Mouse (Mus musculus) lung, embryonic 15.5 days (tissue): Measurements from ENCODE around the gene S100a6. TPM values are rescaled to one million over a fixed set of nuclear protein-coding genes. Genes with fewer than 3 reads are reported as not detected.

Experiments
- ATAC-seq: fragments of 200-750 bp; cut with Nextera tagmentation; 2 replicates; pipeline ENCODE4 v1.8.0; 2017; ENCODE audit warnings: moderate number of reproducible peaks, borderline replicate concordance; ENCODE audit not compliant: low FRiP score, low TSS enrichment; ENCODE audit errors: extremely low read depth
- H3K27ac ChIP-seq: fragments of 300-500 bp; sonication (generic); 2 replicates; pipeline ENCODE4 v1.5.1; 2015; ENCODE audit warnings: moderate library complexity, mild to moderate bottlenecking, inconsistent platforms
- H3K27me3 ChIP-seq: fragments of 300-500 bp; sonication (generic); 2 replicates; pipeline ENCODE4 v1.6.1; 2015; ENCODE audit warnings: inconsistent platforms
- H3K36me3 ChIP-seq: fragments of 300-500 bp; sonication (generic); 2 replicates; pipeline ENCODE4 v1.6.1; 2015; ENCODE audit warnings: inconsistent platforms
- H3K4me1 ChIP-seq: fragments of 300-500 bp; sonication (generic); 2 replicates; pipeline ENCODE4 v1.6.1; 2015; ENCODE audit warnings: inconsistent platforms
- H3K4me2 ChIP-seq: fragments of 300-500 bp; sonication (generic); 2 replicates; pipeline ENCODE4 v1.6.1; 2015; ENCODE audit warnings: inconsistent platforms, mild to moderate bottlenecking, moderate library complexity
- H3K4me3 ChIP-seq: fragments of 300-500 bp; sonication (generic); 2 replicates; pipeline ENCODE4 v1.5.1; 2015; ENCODE audit warnings: mild to moderate bottlenecking, inconsistent platforms
- H3K9ac ChIP-seq: fragments of 300-500 bp; sonication (generic); 2 replicates; pipeline ENCODE4 v1.6.1; 2015; ENCODE audit warnings: inconsistent platforms
- H3K9me3 ChIP-seq: fragments of 300-500 bp; sonication (generic); 2 replicates; pipeline ENCODE4 v1.6.1; 2016; ENCODE audit warnings: inconsistent platforms
- WGBS: fragments of 180-500 bp; shearing (Covaris S2); methylation state at CpG from one replicate; pipeline ENCODE4 v1.1.7; 2015; 5-methylcytosine and 5-hydroxymethylcytosine counted together
- polyA plus RNA-seq: library from polyadenylated mRNA; unstranded; fragments of >200 nt; fragmentation: Nextera tagmentation; extraction: Ambion mirVana; gene quantifications from 2 replicates; pipeline ENCODE4 v1.2.1, GENCODE M21; 2015

Gene S100a6
- polyA plus RNA-seq, 1 experiment from 2014 or later = 148 TPM

DNA sequence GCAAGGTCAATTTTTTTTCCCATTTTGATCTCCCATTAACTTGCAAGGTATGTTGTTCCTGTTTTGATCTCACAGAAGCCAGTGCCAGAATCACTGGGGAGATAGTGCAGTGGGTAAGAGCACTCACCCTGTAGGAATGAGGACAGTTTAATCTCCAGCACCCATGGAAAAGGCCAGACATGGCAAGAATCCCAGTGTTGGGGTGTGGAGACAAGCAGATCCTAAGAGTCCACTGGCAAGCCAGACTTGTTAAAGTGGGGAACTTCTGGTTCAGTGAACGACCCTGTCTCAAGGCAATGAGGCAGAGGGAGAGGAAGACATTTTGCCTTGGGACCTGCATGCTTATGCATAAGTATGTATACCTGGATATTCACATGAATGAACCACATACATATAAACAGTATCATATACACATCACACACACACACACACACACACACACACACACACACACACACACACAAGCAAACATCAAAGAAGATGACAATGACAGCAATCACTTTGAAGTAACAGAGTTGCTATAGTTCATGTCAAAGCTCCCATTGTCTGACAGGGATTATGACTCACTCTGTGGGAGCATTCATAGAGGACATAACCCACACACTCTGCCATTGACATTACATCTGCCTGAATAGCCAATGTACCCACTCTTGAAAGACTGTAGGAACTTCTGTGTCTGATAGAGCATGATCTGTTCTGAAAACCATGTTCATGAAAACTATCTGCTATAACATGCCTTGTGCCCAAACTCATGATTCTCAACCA is 26.0 kb downstream of the S100a6 start:
- Histone ChIP-seq H3K27ac (no peak overlapping the region), H3K4me3 (no peak overlapping the region), H3K4me2 (no peak overlapping the region), H3K4me1 (no peaks in the 10 kb centered on the region), H3K9ac (no peak overlapping the region), H3K27me3 (no peaks in the 10 kb centered on the region), H3K36me3 (no peaks in the 10 kb centered on the region), H3K9me3 (no peaks in the 10 kb centered on the region)
- 44% methylated on average over 1 of the region's 1 CpGs for WGBS
- no peak for ATAC-seq

DNA sequence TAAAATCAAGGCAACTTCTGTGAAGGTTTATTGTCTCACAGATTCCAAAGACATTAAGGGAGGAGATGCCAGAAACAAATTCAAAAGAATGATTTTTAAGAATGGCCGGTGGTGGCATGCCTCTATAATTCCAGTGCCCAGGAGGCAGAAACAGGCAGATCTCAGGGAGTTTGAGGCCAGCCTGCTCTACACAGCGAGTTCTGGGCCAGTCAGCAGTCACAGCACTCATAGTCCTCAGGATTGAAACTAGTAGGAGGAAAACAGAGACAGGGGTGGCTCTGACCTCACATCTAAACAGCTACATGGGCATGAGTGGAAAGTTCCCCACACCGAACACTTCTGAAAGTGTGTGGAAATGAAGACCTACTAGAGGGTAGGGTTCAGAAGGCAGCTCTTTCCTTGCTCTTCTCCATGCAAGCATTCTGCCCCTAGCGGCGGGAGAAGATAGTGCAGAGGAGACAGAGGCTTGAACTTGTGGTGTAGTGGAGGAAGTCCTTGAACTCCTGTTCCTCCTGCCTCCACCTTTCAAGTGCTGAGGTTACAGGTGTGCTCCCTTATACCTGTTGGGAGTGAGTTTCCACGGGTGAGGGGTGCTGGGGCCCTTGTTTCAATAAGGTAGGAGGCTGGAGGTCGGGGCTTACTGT is 27.0 kb downstream of the S100a6 start:
- no peak for ATAC-seq
- no peak overlapping the region for H3K4me2 ChIP-seq
- H3K27me3 ChIP-seq = no peaks in the 10 kb centered on the region
- 51% methylated on average over 7 of the region's 7 CpGs for WGBS
- H3K9me3 ChIP-seq = no peaks in the 10 kb centered on the region
- H3K27ac ChIP-seq = no peak overlapping the region
- H3K4me3 ChIP-seq = no peak overlapping the region
- no peak overlapping the region for H3K9ac ChIP-seq
- H3K36me3 ChIP-seq = no peaks in the 10 kb centered on the region
- H3K4me1 ChIP-seq = no peaks in the 10 kb centered on the region

DNA sequence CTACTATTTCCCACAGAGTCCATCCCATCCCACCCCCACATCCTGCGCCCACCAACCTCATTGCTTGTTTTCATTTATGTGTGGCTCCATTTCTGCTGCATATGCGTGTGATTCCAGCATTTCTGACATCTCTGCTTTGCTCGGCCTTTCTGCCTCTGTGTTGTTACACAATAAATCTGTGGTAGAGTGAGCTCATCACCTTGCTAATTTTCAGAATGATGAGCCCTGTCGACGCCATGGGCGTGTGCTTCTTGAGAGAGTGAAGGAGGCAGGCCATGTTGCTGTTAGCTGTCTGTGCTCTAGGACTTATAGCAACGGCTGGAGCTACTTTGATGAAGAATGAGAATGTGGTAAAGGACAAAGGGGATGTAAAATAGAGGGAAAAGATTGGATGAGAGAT is 28.3 kb downstream of the S100a6 start:
- Histone ChIP-seq H3K36me3 (no peaks in the 10 kb centered on the region), H3K27me3 (no peaks in the 10 kb centered on the region), H3K4me2 (no peak overlapping the region), H3K4me3 (no peak overlapping the region), H3K9me3 (no peaks in the 10 kb centered on the region), H3K4me1 (no peaks in the 10 kb centered on the region), H3K27ac (no peak overlapping the region), H3K9ac (no peak overlapping the region)
- no peak for ATAC-seq
- 74% methylated on average over 7 of the region's 7 CpGs for WGBS

DNA sequence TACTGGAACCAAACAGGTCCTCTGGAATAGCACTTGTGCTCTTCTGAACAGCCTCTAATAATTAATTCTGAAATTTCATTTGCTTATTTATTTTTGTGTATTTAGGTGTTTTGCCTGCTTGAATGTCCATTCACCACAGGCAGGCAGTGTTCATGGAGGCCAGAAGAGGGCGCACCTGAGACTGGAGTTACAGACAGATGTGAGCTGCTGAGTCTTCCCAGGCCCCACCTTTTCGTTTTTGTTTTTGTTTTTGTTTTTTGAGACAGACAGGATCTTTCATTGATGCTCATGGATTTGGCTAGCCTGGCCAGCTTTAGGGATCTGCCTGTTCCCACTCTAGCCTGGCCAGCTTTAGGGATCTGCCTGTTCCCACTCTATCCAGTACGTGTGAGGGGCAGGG is 31.5 kb downstream of the S100a6 start:
- WGBS = 46% methylated on average over 3 of the region's 3 CpGs

DNA sequence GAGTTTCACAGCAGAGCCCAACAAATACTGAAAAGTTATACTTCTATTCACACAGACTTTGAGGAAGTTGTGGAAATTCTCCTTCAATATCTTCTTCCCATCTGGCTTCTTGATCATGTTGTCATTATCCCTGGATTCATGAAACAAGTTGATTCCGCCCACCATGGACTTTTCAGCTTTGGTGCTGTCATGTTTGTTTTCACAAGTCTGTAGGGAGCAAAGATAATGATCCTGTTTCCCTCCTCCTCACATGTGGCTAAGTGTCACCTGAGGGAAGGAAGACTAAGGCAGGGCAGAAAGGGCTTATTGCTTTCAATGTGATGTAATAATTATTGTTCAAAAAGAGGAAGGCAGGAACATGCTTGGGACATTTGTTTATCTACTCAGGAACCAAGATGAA is 34.6 kb downstream of the S100a6 start:
- Histone ChIP-seq H3K4me3 (no peak overlapping the region), H3K9ac (no peak overlapping the region), H3K27me3 (no peaks in the 10 kb centered on the region), H3K27ac (no peak overlapping the region), H3K9me3 (no peaks in the 10 kb centered on the region), H3K36me3 (no peaks in the 10 kb centered on the region), H3K4me1 (no peaks in the 10 kb centered on the region), H3K4me2 (no peak overlapping the region)
- no peak for ATAC-seq
- 56% methylated on average over 1 of the region's 1 CpGs for WGBS

More for the DNA sequence above, 31.5 kb downstream of the S100a6 start:
- no peak for ATAC-seq
- Histone ChIP-seq H3K27ac (no peak overlapping the region), H3K9ac (no peak overlapping the region), H3K4me1 (no peaks in the 10 kb centered on the region), H3K4me2 (no peak overlapping the region), H3K9me3 (no peaks in the 10 kb centered on the region), H3K4me3 (no peak overlapping the region), H3K36me3 (no peaks in the 10 kb centered on the region), H3K27me3 (no peaks in the 10 kb centered on the region)

DNA sequence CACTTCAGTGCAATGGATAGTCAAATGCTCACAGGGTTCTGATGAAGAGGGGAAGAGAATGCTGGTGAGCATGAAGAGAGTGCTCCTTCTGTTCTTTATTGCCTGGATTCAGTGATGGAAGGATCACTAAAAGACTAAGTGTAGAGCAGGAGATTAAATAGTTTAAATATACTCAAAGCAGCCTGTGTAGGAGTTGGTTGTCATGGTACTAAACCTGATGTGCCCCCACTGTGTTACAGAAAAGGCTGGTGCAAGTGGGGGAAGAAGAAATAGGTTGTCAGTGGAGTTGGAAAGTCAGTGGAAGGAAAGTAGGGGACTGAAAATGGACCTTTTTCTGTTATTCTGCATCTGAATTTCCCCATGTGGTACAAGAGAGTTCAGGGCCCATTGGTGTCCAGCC is 36.3 kb downstream of the S100a6 start:
- ATAC-seq = no peak
- no peaks in the 10 kb centered on the region for H3K4me1 ChIP-seq
- no peak overlapping the region for H3K4me2 ChIP-seq
- H3K9ac ChIP-seq = no peak overlapping the region
- H3K9me3 ChIP-seq = no peaks in the 10 kb centered on the region
- no peaks in the 10 kb centered on the region; the same call in 1 of the 2 replicates for H3K27me3 ChIP-seq
- no peak overlapping the region for H3K27ac ChIP-seq
- H3K4me3 ChIP-seq = no peak overlapping the region
- no peaks in the 10 kb centered on the region for H3K36me3 ChIP-seq

DNA sequence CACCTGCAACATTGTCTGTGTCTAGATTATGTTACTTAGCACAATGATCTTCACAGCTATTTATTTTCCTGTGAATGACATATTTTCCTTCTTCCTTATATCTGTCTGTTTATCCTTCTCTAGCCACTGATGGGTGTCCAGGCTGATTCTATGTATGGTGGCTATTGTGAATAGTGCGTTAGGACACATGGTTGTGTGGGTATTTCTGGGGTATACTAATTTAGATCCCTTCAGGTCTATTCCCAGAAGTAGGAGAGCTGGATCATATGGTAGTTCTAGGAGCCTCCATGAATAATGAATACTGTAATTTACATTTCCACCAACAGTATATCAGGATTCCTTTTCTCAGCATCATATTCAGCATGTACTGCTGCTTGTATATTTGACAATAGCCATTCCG is 37.1 kb downstream of the S100a6 start:
- Histone ChIP-seq H3K4me3 (no peak overlapping the region), H3K4me1 (no peaks in the 10 kb centered on the region), H3K36me3 (no peaks in the 10 kb centered on the region), H3K27me3 (no peaks in the 10 kb centered on the region; the same call in 1 of the 2 replicates), H3K27ac (no peak overlapping the region), H3K9me3 (no peaks in the 10 kb centered on the region), H3K4me2 (no peak overlapping the region), H3K9ac (no peak overlapping the region)
- no peak for ATAC-seq
- WGBS = 93% methylated on average over 2 of the region's 2 CpGs

DNA sequence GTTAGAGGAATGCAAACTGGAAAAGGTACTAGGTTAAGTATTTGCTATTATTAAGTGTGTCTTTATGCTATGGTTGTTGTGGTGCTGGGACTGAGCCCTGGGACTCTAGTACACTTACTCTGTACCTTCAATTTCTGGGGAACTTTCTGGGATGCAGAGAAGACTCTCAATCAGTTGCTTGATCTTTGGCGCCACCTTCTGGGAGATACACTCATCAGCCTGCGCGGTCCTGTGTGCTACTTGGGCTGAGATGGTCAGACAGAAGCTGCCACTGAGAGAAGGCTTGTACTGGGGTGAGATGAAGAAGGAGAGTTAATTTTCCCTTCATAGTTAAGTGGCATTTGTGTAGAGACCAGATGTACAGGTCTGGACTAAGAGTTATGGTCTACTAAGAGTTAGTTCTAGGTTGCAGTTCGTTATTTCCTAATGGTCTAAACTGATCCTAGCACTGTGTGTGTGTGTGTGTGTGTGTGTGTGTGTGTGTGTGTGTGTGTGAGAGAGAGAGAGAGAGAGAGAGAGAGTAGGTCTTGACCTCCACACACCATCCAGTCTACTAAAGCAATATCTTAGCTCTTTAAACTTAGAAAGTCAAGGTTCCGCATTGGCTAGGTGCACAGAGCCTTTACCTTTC is 40.3 kb downstream of the S100a6 start:
- Histone ChIP-seq H3K9ac (no peak overlapping the region), H3K27ac (no peak overlapping the region), H3K4me3 (no peak overlapping the region), H3K36me3 (no peaks in the 10 kb centered on the region), H3K27me3 (no peaks in the 10 kb centered on the region; the same call in 1 of the 2 replicates), H3K9me3 (no peaks in the 10 kb centered on the region), H3K4me2 (no peak overlapping the region), H3K4me1 (no peaks in the 10 kb centered on the region)
- WGBS = 37% methylated on average over 5 of the region's 5 CpGs
- ATAC-seq = peak; percentile 64; the same call in 1 of the 2 replicates

DNA sequence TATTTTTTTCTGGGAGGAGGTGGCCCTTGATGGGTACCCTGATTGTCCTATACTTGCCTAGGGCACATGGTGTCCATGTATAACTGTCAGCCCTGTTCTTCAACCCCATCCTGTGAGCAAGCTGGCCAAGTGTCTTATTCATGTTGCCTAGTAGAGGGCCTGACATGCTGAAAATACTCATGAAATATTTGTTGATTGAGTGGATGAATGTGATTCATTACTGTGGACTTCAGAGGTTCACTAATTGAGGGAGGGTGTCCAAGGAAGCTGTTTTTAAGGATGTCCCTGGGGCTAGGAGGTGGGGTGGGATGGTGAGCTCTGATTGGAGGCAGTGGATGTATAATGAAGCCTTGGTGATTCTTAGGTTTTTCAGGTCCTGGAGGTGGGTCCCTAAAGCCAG is 41.0 kb downstream of the S100a6 start, which contains the start of gene S100a7a:
TSS of gene S100a7a (plus strand) at position 301 of the 400 bp plus-strand sequence.
- Histone ChIP-seq H3K4me2 (no peak within 1 kb of the TSS), H3K27ac (no peak within 1 kb of the TSS), H3K9ac (no peak within 1 kb of the TSS), H3K4me1 (no peaks in the 10 kb centered on the region), H3K4me3 (no peak within 1 kb of the TSS), H3K36me3 (no peaks in the 10 kb centered on the region), H3K27me3 (no peaks in the 10 kb centered on the region; the same call in 1 of the 2 replicates), H3K9me3 (no peaks in the 10 kb centered on the region)
- ATAC-seq = no peak

DNA sequence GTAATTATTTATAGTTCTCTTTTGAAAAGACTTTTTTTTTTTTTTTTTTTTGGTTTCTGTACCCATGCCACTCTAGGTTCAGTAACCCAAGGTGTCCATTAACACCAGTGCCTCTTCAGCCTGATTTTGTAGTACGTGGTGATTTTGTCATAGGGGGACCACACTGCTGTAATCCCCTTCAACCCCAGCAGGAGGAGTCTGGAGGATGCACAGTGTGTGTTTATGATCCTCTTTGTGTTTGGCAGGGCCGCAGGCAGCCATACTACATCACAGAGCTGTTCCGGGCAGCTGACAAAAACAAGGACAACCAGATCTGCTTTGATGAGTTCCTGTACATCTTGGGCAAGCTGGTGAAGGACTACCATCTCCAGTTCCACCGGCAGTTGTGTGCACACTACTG is 44.7 kb downstream of the S100a6 start:
- Histone ChIP-seq H3K36me3 (no peaks in the 10 kb centered on the region), H3K9ac (no peak overlapping the region), H3K4me1 (no peaks in the 10 kb centered on the region), H3K4me2 (no peak overlapping the region), H3K27me3 (no peaks in the 10 kb centered on the region; the same call in 1 of the 2 replicates), H3K4me3 (no peak overlapping the region), H3K9me3 (no peaks in the 10 kb centered on the region), H3K27ac (no peak overlapping the region)
- no peak for ATAC-seq
- 70% methylated on average over 4 of the region's 4 CpGs for WGBS

DNA sequence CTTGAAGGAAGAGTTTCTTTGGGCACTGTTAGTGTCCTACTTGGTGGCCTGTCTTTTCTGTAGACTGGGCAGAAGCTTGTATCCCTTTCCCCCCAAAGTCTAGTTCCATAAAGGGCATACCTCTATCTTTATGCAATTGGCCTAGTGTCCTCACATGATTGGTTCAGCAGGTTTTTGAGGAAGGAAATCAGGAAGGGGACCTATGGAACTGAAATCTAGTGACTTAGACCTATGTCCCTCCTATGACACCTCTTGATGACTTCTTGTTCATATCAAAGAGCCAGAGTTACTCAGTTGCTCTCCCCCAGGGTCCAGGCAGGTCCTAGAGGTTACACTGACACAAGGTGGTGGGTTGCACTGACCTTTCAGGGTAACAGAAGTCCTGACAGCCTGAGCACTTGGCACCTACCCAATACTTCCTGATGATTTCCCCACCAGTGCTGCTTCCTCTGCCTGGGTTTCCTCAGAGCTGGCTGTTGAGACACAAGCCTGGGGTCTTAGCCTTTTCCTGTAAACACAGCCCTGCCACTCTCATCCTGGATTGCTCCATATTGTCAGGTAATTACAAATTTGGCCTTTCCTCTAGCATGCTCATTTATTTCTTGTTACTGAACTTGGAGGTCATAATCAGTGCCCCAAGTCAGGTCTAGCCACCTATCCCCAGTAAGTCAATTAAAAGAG is 46.8 kb downstream of the S100a6 start:
- Histone ChIP-seq H3K27ac (no peak overlapping the region), H3K9me3 (no peaks in the 10 kb centered on the region), H3K27me3 (no peaks in the 10 kb centered on the region), H3K9ac (no peak overlapping the region), H3K4me2 (no peak overlapping the region), H3K4me1 (no peaks in the 10 kb centered on the region), H3K36me3 (no peaks in the 10 kb centered on the region), H3K4me3 (no peak overlapping the region)
- no peak for ATAC-seq

DNA sequence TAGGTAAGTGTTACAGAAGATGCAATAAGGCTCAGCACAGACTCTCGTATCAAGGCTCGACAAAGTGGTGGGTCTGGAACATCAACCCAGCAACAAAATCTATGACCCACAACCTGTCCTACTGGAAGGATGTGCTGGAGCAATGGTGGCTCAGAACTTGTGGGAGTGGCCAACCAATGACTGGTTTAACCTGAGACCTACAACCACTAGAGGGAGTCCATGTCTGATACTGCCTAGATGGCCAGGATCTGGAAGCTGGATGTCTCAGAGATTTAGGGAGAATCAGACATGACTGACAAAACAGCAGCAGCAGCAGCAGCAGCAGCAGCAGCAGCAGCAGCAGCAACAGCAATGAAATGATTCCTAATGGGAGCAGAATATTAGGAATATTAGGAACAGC is 51.5 kb downstream of the S100a6 start:
- Histone ChIP-seq H3K4me1 (no peaks in the 10 kb centered on the region), H3K4me2 (no peak overlapping the region), H3K9ac (no peak overlapping the region), H3K36me3 (no peaks in the 10 kb centered on the region), H3K27me3 (no peaks in the 10 kb centered on the region), H3K27ac (no peak overlapping the region), H3K9me3 (no peaks in the 10 kb centered on the region), H3K4me3 (no peak overlapping the region)
- no peak for ATAC-seq
- WGBS = 74% methylated on average over 2 of the region's 2 CpGs
